Mouse (Mus musculus) B cell, adult 62 days (primary cell): ENCODE results near the gene Fau. TPM values are rescaled to one million over a fixed set of nuclear protein-coding genes. Genes with fewer than 3 reads are reported as not detected.

Experiments used
- total RNA-seq: library from RNA; stranded (reverse); gene quantifications from 4 replicates; pipeline ENCODE4 v1.2.4, GENCODE M21; 2023

The Fau gene
- total RNA-seq, result 3,352 to 3,577 TPM (median 3,439 TPM) in 4 replicates

DNA sequence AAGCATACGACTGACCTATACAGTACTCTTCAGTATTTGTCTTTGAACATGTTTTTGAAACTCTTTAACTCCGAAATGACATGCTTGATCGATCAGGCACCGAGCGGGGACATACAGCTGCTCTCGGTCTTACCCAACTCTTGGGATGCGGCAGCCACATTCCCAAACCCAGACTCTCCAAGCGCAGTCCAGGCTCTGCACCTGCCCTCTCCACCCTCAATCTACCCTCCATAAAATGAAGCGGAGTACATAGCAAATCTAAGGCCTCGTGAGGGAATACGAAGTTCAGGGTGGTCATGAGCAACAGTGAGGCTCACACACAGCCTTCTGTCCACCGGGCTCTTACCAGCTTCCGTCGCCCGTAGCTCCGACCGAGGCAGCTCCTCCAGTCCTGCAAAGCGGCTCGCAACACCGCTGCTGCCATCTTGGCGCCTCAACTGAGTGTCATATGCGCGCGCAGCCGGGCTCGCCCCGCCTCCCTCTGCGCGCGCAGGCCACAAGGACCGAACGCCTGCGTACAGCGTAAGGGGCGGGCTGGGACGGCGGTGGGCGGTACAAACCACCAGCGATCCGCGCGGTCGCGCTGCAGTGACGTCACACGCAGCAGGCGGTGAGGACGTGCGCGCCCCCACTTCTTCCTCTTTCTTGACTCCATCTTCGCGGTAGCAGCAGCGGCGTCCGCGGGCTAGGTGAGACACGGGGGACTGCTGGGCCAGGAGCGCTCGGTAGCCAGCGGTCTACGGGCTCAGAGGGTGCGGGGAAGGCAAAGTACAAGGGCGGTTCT lies at the start of gene Fau, which contains the start of gene Mrpl49:
Gene Fau, plus strand, starts transcription at position 532 of the 784 bp plus-strand sequence.
Gene Mrpl49, minus strand, starts transcription at position 473 of the 784 bp plus-strand sequence.

DNA sequence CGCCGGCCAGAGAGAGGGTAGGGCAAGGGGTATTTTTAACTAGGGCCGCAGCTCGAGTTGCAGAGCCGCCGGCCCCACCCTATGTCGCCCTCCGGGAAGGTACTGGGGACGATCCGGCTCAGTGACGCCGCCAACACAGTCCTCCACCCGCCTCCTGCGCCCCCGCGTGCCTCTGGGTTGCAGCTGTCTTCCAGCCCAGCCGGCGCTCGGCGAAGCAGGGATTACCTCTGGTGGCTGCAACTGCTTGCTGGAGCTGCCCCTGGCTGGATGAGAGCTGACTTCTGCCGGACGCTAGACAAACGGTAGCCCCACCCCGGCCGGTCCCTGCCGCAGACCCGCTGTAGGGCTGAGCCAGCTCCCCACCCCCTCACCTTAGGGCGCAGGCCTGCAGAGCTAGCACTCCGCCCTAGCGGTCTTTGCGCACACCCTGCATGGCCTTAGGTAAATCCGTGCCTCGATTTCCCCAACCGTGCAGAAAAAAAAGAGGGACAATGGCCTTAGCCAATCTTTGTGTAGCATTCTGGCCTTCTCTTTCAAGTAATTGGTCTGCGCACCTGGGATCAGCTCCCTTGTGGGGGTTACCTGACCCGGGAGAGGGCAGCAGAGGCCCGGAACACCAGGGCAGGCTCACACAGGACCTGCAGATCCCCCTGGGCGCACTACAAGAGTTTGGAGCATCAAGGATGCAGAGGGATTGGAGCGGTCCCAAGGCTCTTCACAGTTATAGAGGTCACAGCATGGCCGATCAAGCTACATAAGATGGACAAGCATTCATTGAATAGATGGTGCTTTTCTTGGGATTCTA lies 41.9 kb upstream of the Fau start, which contains the start of gene Capn1:
Gene Capn1, minus strand, starts transcription at position 387 of the 805 bp plus-strand sequence.

DNA sequence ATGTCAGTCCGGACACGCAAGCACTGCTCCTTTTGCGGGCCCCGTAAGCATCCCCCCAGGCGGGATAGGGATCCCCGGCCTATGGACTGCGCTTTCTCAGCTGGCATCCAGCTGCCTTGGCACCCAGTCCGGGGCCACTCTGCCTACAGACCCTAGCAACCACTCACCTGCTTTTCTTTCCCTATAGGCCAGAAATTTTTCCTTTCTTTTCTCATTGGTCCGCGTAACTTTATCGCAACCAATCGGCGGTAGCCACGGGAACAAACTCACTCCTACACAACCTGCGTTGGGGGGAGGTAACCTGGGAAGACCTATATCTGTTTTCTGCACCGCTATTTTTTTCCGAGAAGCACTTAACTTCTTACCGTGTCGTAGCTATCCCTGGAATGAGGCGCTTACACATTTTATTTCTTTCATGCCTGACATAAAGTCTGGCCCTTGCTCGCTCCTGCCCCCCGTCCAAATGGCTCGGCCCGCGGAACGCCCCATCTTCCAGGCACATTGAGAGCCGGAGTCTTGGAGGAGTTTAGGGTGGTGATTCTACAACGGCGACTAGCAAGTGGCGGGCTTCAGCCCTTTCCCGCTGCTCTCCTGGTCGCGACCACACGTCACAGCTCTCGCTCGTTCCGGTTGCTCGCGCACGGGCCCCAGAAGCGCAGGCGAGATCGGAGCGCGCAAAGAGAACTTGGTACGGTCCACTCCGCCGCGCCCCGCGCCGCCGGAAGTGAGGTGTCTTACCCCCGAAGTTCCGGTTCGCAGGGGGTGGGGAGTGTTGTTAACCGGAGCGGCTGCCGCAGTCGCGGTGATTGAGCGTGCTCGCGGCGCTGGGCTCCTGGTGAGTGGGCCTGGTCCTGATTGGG lies 11.1 kb upstream of the Fau start, which contains the start of gene Syvn1:
Gene Syvn1, plus strand, starts transcription at position 283 of the 860 bp plus-strand sequence.

DNA sequence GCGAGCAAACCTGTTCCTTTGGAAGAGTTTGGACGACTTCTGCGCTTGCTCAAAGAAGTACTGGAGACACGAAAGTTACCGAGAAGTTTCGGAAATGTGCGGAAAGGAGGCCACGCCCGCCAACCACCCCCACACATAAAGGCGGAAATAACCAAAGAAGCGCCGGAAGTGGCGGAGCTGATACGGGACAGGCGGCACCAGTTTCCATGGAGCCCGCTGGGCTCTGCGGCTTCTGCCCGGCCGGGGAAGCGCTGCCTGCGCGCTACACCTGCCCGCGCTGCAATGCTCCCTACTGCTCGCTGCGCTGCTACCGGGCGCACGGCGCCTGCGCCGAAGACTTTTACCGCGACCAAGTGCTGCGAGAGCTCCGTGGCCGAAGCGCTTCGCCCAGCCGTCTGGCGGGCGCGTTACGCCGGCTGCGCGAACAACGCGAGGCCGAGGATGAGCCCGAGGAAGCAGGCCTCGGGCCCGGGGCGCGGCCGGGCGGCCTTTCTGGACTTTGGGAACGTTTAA lies 3.4 kb downstream of the Fau start, which contains the start of gene Znhit2:
Gene Znhit2, plus strand, starts transcription at position 172 of the 513 bp plus-strand sequence.

DNA sequence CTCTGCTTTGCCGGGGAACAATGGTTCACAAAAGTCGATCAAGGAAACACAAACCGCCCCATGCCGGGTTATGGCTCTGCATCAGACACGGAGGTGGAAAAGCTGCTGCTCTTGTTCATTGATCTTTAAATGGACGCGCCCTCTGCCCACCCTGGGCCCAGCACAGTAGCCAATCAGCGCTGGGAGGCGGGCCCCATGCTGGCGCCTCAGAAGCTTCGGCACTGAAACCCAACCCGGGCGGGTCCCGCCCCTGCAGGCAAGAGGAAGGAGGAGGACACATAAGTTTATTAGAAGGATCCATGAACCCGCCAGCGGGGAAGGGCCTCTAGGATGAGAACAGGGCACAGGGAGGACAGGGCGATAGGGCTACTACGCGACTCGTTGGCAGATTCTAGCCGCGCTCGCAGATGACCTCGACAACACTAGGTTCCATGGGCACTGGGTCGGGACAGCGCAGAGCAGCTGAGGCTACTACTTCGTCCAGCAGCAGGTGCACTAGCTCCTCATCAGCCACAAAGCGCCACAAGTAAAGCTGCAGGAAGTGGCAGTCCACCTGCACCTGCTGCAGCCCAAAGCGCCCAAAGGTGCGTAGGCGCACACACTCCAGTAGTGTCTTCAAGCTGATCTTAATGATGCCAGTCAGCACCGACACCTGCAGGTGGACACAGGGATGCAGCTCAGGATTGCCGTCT lies 10.2 kb downstream of the Fau start, which contains the start of gene Tm7sf2:
Gene Tm7sf2, minus strand, starts transcription at position 650 of the 692 bp plus-strand sequence.

DNA sequence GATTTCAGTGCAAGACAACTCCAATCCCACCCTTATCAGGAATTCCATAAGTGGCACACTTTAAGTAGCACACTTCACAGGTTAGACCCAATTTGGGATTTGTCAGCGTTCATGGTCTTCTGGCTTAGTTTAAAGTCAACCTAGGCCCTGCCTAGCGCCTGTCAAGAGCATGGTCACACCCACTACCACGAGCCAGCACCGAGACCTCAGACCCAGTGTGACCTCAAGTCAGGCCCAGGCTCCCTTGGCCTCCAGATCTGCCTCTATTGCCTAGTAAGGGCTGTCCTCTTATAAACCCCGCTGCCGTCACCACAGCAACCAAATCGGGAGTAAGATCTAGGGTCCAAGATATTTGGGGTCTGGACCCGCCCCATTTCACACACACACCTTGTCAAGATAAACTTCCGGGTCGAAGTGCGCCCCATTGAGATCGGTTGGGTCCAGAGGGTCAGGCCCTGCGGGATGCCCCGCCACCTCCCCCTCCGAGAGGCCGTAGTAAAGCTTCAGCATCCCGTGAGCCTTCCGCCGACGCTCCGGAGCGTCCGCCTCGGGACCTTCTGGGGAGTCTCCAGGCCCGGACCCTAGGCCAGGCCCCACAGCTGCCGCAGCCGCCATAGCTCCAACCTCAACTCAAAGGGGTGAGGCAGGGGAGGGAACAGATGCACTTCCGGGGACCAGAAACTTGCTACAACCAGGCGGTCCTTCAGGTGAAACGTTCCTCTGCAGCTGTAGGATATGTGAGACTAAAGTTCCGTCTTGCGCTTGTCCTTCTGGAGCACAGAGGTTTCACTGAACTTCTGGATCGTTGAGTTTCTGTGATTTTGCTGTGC lies 19.1 kb downstream of the Fau start, which contains the start of gene Vps51:
Gene Vps51, minus strand, starts transcription at position 668 of the 830 bp plus-strand sequence.

DNA sequence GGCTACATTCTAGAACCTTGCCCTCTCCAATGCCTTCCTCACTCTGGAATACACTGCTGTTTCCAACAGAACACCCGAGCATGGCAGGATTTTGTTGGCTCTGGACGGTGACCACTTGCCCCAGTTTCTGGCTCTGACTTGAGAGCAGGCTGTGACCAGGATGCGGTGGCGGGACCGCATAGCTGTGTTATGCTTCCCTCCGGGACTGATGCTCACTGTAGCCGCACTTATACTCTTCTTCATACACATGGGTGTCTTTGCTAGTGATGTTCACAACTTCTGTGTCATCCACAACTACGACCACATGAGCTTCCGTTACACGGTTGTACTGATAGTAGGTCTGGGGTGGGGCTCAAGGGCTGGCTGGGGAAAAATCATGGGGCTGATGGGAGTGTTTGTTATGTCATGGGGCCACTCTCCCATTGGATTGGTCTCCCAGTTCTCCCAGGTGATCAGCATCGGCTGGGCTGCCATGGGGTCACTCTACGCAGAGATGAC lies 22.4 kb downstream of the Fau start, which contains the start of gene Tmem262:
Gene Tmem262, plus strand, starts transcription at position 51 of the 498 bp plus-strand sequence.

DNA sequence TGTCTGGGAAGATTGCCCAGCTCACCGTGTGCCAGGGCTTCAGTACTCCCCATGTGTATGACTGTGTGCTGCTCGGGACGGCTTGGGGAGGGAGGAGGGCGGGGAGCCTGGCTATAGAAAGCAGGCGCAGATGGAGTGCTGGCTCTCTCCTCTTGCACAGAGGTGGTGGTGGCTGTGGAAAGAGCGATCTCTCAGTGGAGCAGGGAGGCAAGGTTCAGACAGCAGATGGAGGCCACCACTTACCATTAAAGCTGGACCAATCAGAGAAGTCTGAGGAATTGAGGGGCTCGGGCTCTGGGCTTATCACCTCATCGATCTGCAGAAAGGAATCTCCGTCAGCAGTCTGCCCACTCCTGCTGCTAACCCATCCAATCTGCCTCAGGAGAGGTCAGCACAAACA lies 24.5 kb downstream of the Fau start, which contains the start of gene Gm28374:
Gene Gm28374, minus strand, starts transcription at position 101 of the 400 bp plus-strand sequence.

DNA sequence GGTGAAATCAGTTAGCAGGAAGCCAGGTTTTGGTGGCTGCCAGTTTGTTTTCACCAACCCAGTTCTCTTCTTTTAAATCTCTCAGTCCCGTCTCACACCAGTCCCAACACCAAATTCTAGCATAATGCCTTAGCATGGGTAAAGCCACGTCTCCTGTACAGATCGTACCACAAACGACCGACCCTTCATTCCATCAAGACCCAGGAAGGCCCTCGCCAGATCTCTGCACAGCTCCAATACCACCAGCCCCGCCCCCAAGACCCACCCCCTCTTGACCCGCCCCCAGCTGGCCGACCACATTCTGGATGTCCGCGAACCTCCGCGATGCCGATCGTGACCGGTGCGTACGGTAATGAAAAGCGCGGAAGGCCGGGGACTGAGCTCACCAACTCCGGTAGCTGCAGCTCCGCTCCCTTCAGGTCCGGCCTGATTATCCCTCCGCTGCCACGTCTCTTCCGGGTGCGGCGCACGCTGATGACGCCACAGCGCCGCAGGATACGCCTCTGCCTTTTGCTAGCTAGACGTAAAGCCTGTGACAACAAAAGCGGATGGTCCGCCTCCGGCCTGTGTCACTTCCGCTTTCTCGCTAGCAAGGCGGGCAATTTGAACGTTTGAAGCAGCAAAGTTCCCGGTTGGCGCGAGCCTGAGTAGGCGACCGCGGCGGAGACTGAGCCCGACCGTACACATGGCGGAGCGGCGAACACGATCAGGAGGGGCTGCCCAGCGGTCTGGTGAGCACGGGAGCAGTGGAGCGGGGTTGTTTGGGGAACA lies 27.0 kb downstream of the Fau start, which contains the start of the genes Zfpl1 and Cdca5:
Gene Zfpl1, minus strand, starts transcription at position 479 of the 771 bp plus-strand sequence.
Gene Cdca5, plus strand, starts transcription at position 506 of the 771 bp plus-strand sequence.

DNA sequence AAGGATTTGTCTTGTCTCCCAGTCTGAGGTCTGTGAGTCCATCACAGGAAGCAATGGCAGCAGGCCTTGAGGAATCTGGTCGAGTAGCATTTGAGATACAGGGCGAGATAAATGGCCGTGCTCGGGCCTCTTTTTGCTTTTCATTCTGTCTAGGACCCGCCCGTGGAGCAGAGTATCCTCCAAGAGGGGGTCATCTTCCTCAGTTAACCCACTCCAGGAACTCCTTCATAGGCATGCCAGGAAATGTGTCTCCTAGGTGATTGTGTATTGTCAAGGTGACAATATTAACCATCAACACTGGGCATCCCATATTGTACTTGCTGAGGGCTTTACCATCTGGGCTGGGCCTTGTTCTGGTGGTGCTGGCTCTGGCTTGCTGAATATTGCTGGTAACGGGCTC lies 36.5 kb downstream of the Fau start, which contains the start of gene AC131692.1:
Gene AC131692.1, plus strand, starts transcription at position 301 of the 400 bp plus-strand sequence.

DNA sequence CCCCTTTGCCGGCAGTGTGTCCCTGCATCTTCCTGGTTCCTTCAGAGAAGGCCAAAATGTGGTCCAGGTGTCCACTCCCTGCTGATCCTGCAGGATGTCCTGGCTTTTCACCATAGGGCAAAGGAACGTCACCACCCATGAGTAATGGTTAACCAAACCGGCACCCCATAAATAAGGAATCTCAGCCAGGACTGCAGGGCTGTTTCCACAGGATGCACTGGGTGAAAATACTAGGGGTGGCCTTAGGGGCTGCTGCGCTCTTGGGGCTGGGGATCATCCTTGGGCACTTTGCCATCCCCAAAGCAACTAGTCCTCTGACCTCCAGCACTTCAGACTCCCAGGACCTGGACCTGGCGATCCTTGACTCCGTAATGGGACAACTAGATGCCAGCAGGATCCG lies 47.9 kb downstream of the Fau start, which contains the start of gene Naaladl1:
Gene Naaladl1, plus strand, starts transcription at position 197 of the 400 bp plus-strand sequence.

Other genes with a start within 250 kb of the Fau start
- 33.0 to 43.6 TPM (median 39.5 TPM) in 4 replicates for gene Frmd8, start 182.6 kb upstream of the Fau start, total RNA-seq
- 17.1 to 24.8 TPM (median 22.9 TPM) in 4 replicates for gene Slc25a45, start 180.0 kb upstream of the Fau start, total RNA-seq
- gene Tigd3, start 163.7 kb upstream of the Fau start, total RNA-seq, result 1.8 to 2.4 TPM (median 2.4 TPM) in 4 replicates
- gene Dpf2, start 144.8 kb upstream of the Fau start, total RNA-seq, result 146 to 167 TPM (median 148 TPM) in 4 replicates
- 0.15 to 0.43 TPM (median 0.15 TPM) in 3 of 4 replicates, not detected in the other for gene Cdc42ep2, start 133.0 kb upstream of the Fau start, total RNA-seq
- gene Pola2, start 93.6 kb upstream of the Fau start, total RNA-seq, result 70.0 to 82.8 TPM (median 72.2 TPM) in 4 replicates
- not detected in 4 replicates for gene Slc22a20, start 71.7 kb upstream of the Fau start, total RNA-seq
- gene Capn1, start 41.9 kb upstream of the Fau start, total RNA-seq, result 72.1 to 103 TPM (median 80.6 TPM) in 4 replicates
- 154 to 181 TPM (median 166 TPM) in 4 replicates for gene Syvn1, start 11.3 kb upstream of the Fau start, total RNA-seq
- 15.2 to 17.2 TPM (median 15.8 TPM) in 4 replicates for gene Mrpl49, start 59 bp upstream of the Fau start, total RNA-seq
- gene Znhit2, start 3.3 kb downstream of the Fau start, total RNA-seq, result 10.8 to 13.2 TPM (median 12.5 TPM) in 4 replicates
- 9.1 to 13.6 TPM (median 10.5 TPM) in 4 replicates for gene Tm7sf2, start 10.5 kb downstream of the Fau start, total RNA-seq
- gene Vps51, start 19.4 kb downstream of the Fau start, total RNA-seq, result 94.8 to 109 TPM (median 102 TPM) in 4 replicates
- gene Tmem262, start 22.2 kb downstream of the Fau start, total RNA-seq, result not detected in 4 replicates
- not detected in 4 replicates for gene Gm28374, start 24.4 kb downstream of the Fau start, total RNA-seq
- gene Zfpl1, start 27.1 kb downstream of the Fau start, total RNA-seq, result 50.9 to 56.9 TPM (median 54.3 TPM) in 4 replicates
- 1.4 to 2.8 TPM (median 1.8 TPM) in 4 replicates for gene Cdca5, start 27.1 kb downstream of the Fau start, total RNA-seq
- gene AC131692.1, start 36.6 kb downstream of the Fau start, total RNA-seq, result 0.81 TPM in 1 of 4 replicates, not detected in the others
- gene Naaladl1, start 47.9 kb downstream of the Fau start, total RNA-seq, result not detected in 4 replicates
- gene Sac3d1, start 60.8 kb downstream of the Fau start, total RNA-seq, result 6.4 to 8.9 TPM (median 8.8 TPM) in 4 replicates
- 31.0 to 37.8 TPM (median 33.7 TPM) in 4 replicates for gene Snx15, start 70.5 kb downstream of the Fau start, total RNA-seq
- not detected in 4 replicates for gene Batf2, start 83.1 kb downstream of the Fau start, total RNA-seq
- 27.2 to 31.2 TPM (median 29.9 TPM) in 4 replicates for gene Arl2, start 83.7 kb downstream of the Fau start, total RNA-seq
- gene Majin, start 126.5 kb downstream of the Fau start, total RNA-seq, result not detected in 4 replicates
- not detected in 4 replicates for gene Gpha2, start 168.5 kb downstream of the Fau start, total RNA-seq
- 24.9 to 26.1 TPM (median 25.8 TPM) in 4 replicates for gene Ppp2r5b, start 178.0 kb downstream of the Fau start, total RNA-seq
- gene Atg2a, start 183.8 kb downstream of the Fau start, total RNA-seq, result 179 to 210 TPM (median 199 TPM) in 4 replicates
- 271 to 293 TPM (median 280 TPM) in 4 replicates for gene Ehd1, start 218.9 kb downstream of the Fau start, total RNA-seq
- gene Cdc42bpg, start 248.6 kb downstream of the Fau start, total RNA-seq, result 13.0 to 21.1 TPM (median 19.9 TPM) in 4 replicates